Mouse (Mus musculus): Measurements from ENCODE around the gene Pou3f3.

DNA sequence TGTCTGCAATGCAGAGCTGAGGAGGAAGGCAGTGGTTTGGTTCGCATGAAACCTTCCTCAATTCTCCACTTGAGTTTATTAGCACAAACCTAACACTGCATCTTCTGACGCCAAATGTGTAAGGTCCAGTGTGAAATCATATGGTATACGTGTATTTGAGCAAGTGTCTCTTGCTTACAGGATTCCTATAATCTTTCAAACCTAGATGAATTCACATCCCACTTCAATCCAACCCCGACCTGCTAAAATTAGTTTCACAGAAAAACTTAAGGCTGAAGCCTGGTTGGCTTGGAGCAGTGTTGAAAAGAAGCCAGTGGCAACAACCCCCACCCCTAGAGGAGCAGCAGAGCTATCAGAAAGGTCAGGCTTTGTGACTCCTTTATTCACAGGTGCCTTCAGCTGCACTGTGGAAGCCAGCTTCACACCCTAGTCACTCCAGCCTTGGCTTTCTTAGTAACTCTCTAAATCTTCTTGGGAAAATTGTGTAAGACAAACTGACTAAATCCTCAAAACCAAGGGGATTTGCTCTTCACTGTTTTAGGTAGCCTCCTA, 5.5 kb upstream of the Pou3f3 start:
- TF ChIP-seq USF1 (IDR thresholded peaks at IDR 0.05; ENCODE audit: low read depth) (no peak), POLR2A (IDR thresholded peaks at IDR 0.05; ENCODE audit: insufficient read length, low read depth) (no peak), E2F4 (IDR thresholded peaks at IDR 0.05; ENCODE audit: insufficient read depth) (no peak), POLR2AphosphoS2 (IDR thresholded peaks at IDR 0.05; ENCODE audit: insufficient read length, low read depth) (no peak), CEBPB (IDR thresholded peaks at IDR 0.05; ENCODE audit: insufficient read depth, poor library complexity, severe bottlenecking) (no peak)
